Mouse (Mus musculus) intestine, embryonic 15.5 days (tissue): Measurements from ENCODE around the gene Col6a6. TPM values are rescaled to one million over a fixed set of nuclear protein-coding genes. Genes with fewer than 3 reads are reported as not detected.
"Not testable (repeated sequence)": the region's sequence is repeated elsewhere in the genome, so short reads cannot be mapped to it uniquely, and the experiment has no call there.

Experiments
- ATAC-seq: fragments of 200-750 bp; cut with Nextera tagmentation; 2 replicates; pipeline ENCODE4 v1.8.0; 2017; ENCODE audit warnings: moderate TSS enrichment, moderate library complexity
- H3K27ac ChIP-seq: fragments of 300-500 bp; sonication (generic); 2 replicates; pipeline ENCODE4 v1.5.1; 2015; ENCODE audit warnings: mild to moderate bottlenecking, inconsistent platforms
- H3K27me3 ChIP-seq: fragments of 300-500 bp; sonication (generic); replicated peaks from 2 replicates; pipeline ENCODE4 v1.6.1; 2015; ENCODE audit warnings: inconsistent platforms
- H3K36me3 ChIP-seq: fragments of 300-500 bp; sonication (generic); 2 replicates; pipeline ENCODE4 v1.6.1; 2015; ENCODE audit warnings: inconsistent platforms
- H3K4me1 ChIP-seq: fragments of 300-500 bp; sonication (generic); replicated peaks from 2 replicates; pipeline ENCODE4 v1.6.1; 2015; ENCODE audit warnings: inconsistent platforms
- H3K4me2 ChIP-seq: fragments of 300-500 bp; sonication (generic); replicated peaks from 2 replicates; pipeline ENCODE4 v1.6.1; 2015; ENCODE audit warnings: mild to moderate bottlenecking, inconsistent platforms
- H3K4me3 ChIP-seq: fragments of 300-500 bp; sonication (generic); replicated peaks from 2 replicates; pipeline ENCODE4 v1.5.1; 2015; ENCODE audit warnings: inconsistent platforms
- H3K9ac ChIP-seq: fragments of 300-500 bp; sonication (generic); 2 replicates; pipeline ENCODE4 v1.6.1; 2015; ENCODE audit warnings: inconsistent platforms
- H3K9me3 ChIP-seq: fragments of 300-500 bp; sonication (generic); 2 replicates; pipeline ENCODE4 v1.6.1; 2016; ENCODE audit warnings: inconsistent platforms
- WGBS: fragments of 180-500 bp; shearing (Covaris S2); methylation state at CpG from one replicate; pipeline ENCODE4 v1.1.7; 2015; 5-methylcytosine and 5-hydroxymethylcytosine counted together
- polyA plus RNA-seq: library from polyadenylated mRNA; unstranded; fragments of >200 nt; fragmentation: Nextera tagmentation; extraction: Ambion mirVana; gene quantifications from 2 replicates; pipeline ENCODE4 v1.2.1, GENCODE M21; 2015

Col6a6 gene
- polyA plus RNA-seq, 1 experiment from 2014 or later: 1.2 TPM

- H3K27me3 ChIP-seq, ATAC-seq, H3K4me1 ChIP-seq, H3K36me3 ChIP-seq, H3K27ac ChIP-seq, H3K4me2 ChIP-seq, H3K9ac ChIP-seq, H3K4me3 ChIP-seq, H3K9me3 ChIP-seq: not testable (repeated sequence)
- 83% methylated on average over 6 of the region's 6 CpGs for WGBS
Measured at GRCm38 (mm10) chr9:105641377-105641776, 186.6 kb downstream of the Col6a6 start.

Other genes with a start within 250 kb of the Col6a6 start
- 16.4 and 17.2 TPM in 2 replicates for gene Pik3r4, start 185.2 kb downstream of the Col6a6 start, polyA plus RNA-seq
- 0.98 and 1.6 TPM in 2 replicates for gene Col6a5, start 132.5 kb upstream of the Col6a6 start, polyA plus RNA-seq